Mouse (Mus musculus): ENCODE measurements around the gene Blzf1. TPM values are rescaled to one million over a fixed set of nuclear protein-coding genes. Genes with fewer than 3 reads are reported as not detected.

Gene Blzf1
- total RNA-seq, 2 experiments from 2014 or later: 26.0 to 26.9 TPM

- DNase-seq (ENCODE audit: extremely low spot score in 1 of 2, low spot score in 1 of 2): no peak
These were observed 5.3 kb downstream of the Blzf1 start for GRCm38 (mm10) chr1:164301949-164302348.

GRCm38 (mm10) chr1:164296473-164296872 lies 10.8 kb downstream of the Blzf1 start:
- DNase-seq (ENCODE audit: extremely low spot score in 1 of 2, low spot score in 1 of 2): no peak

GRCm38 (mm10) chr1:164294071-164294470 lies 13.2 kb downstream of the Blzf1 start:
- no peak for DNase-seq (ENCODE audit: extremely low spot score in 1 of 2, low spot score in 1 of 2)

- DNase-seq (ENCODE audit: extremely low spot score in 1 of 2, low spot score in 1 of 2): no peak
These were observed 15.2 kb downstream of the Blzf1 start for GRCm38 (mm10) chr1:164292040-164292439.

GRCm38 (mm10) chr1:164287406-164287805 lies 19.9 kb downstream of the Blzf1 start:
- peak in 1 of 2 experiments; percentile 14 for DNase-seq (ENCODE audit: extremely low spot score in 1 of 2, low spot score in 1 of 2)

GRCm38 (mm10) chr1:164284007-164284406 lies 23.3 kb downstream of the Blzf1 start:
- no peak for DNase-seq (ENCODE audit: extremely low spot score in 1 of 2, low spot score in 1 of 2)

GRCm38 (mm10) chr1:164279332-164279731 lies 28.0 kb downstream of the Blzf1 start:
- DNase-seq (ENCODE audit: extremely low spot score in 1 of 2, low spot score in 1 of 2): no peak

- no peak for DNase-seq (ENCODE audit: extremely low spot score in 1 of 2, low spot score in 1 of 2)
These were observed 30.7 kb downstream of the Blzf1 start for GRCm38 (mm10) chr1:164276552-164276951.

GRCm38 (mm10) chr1:164275455-164275954 lies 31.8 kb downstream of the Blzf1 start, which contains the start of gene Ccdc181:
Ccdc181 (plus strand) TSS chr1:164275585.
- DNase-seq (ENCODE audit: extremely low spot score in 1 of 2, low spot score in 1 of 2): peak; percentile 89 to 90

- no peak for DNase-seq (ENCODE audit: extremely low spot score in 1 of 2, low spot score in 1 of 2)
These were observed 33.6 kb downstream of the Blzf1 start for GRCm38 (mm10) chr1:164273659-164274058.

GRCm38 (mm10) chr1:164270941-164271340 lies 36.3 kb downstream of the Blzf1 start:
- no peak for DNase-seq (ENCODE audit: extremely low spot score in 1 of 2, low spot score in 1 of 2)

- no peak for DNase-seq (ENCODE audit: extremely low spot score in 1 of 2, low spot score in 1 of 2)
These were observed 45.7 kb downstream of the Blzf1 start for GRCm38 (mm10) chr1:164261553-164261952.

- no peak for DNase-seq (ENCODE audit: extremely low spot score in 1 of 2, low spot score in 1 of 2)
These were observed 46.9 kb downstream of the Blzf1 start for GRCm38 (mm10) chr1:164260171-164261028.

- no peak for DNase-seq (ENCODE audit: extremely low spot score in 1 of 2, low spot score in 1 of 2)
These were observed 52.5 kb downstream of the Blzf1 start for GRCm38 (mm10) chr1:164254836-164255235.

GRCm38 (mm10) chr1:164252551-164252950 lies 54.7 kb downstream of the Blzf1 start:
- DNase-seq (ENCODE audit: extremely low spot score in 1 of 2, low spot score in 1 of 2): no peak

GRCm38 (mm10) chr1:164251438-164251837 lies 55.9 kb downstream of the Blzf1 start:
- DNase-seq (ENCODE audit: extremely low spot score in 1 of 2, low spot score in 1 of 2): no peak

- no peak for DNase-seq (ENCODE audit: extremely low spot score in 1 of 2, low spot score in 1 of 2)
These were observed 56.7 kb downstream of the Blzf1 start for GRCm38 (mm10) chr1:164250391-164251150.

GRCm38 (mm10) chr1:164249332-164249711 lies 58.0 kb downstream of the Blzf1 start:
- peak in 1 of 2 experiments; percentile 28 for DNase-seq (ENCODE audit: extremely low spot score in 1 of 2, low spot score in 1 of 2)

- DNase-seq (ENCODE audit: extremely low spot score in 1 of 2, low spot score in 1 of 2): peak; percentile 95
These were observed 58.6 kb downstream of the Blzf1 start, which contains the start of gene Slc19a2 for GRCm38 (mm10) chr1:164248465-164249331. Slc19a2 (plus strand) TSS chr1:164249046.

- no peak for DNase-seq (ENCODE audit: extremely low spot score in 1 of 2, low spot score in 1 of 2)
These were observed 59.3 kb downstream of the Blzf1 start for GRCm38 (mm10) chr1:164247971-164248370.

Data from layer of hippocampus, postnatal 25 days (tissue).